Mouse (Mus musculus): ENCODE measurements around the gene Pef1.

GRCm38 (mm10) chr4:130055160-130056010, 47.0 kb upstream of the Pef1 start:
- no peak for TF ChIP-seq CTCF (IDR thresholded peaks at IDR 0.05; ENCODE audit: borderline replicate concordance, extremely low read depth, insufficient read depth, insufficient read length)
- TF ChIP-seq POLR2A (IDR thresholded peaks at IDR 0.05; ENCODE audit: borderline replicate concordance, extremely low read depth, insufficient read depth, insufficient read length, poor library complexity, severe bottlenecking): no peak

All from brain, embryonic 14.5 days (tissue).